Mouse (Mus musculus): ENCODE data around the gene Spc24. TPM values are rescaled to one million over a fixed set of nuclear protein-coding genes. Genes with fewer than 3 reads are reported as not detected.
"Not testable (repeated sequence)": the region's sequence is repeated elsewhere in the genome, so short reads cannot be mapped to it uniquely, and the experiment has no call there.

Gene Spc24
- polyA plus RNA-seq, 2 experiments from 2014 or later = 6.5 to 13.5 TPM

GRCm38 (mm10) chr9:21784517-21785307 is 24.6 kb upstream of the Spc24 start:
- no peak for ATAC-seq

GRCm38 (mm10) chr9:21781657-21782468 is 21.8 kb upstream of the Spc24 start:
- ATAC-seq = no peak

GRCm38 (mm10) chr9:21777726-21778125 is 17.6 kb upstream of the Spc24 start:
- no peak for ATAC-seq

GRCm38 (mm10) chr9:21774353-21774752 is 14.2 kb upstream of the Spc24 start:
- no peak for ATAC-seq

GRCm38 (mm10) chr9:21773396-21773795 is 13.3 kb upstream of the Spc24 start:
- ATAC-seq = not testable (repeated sequence)

GRCm38 (mm10) chr9:21769558-21770183 is 9.6 kb upstream of the Spc24 start:
- no peak for ATAC-seq

- no peak for ATAC-seq
Observed at GRCm38 (mm10) chr9:21768511-21769411, 8.7 kb upstream of the Spc24 start.

GRCm38 (mm10) chr9:21767896-21768295 is 7.8 kb upstream of the Spc24 start:
- no peak for ATAC-seq

- no peak for ATAC-seq
Observed at GRCm38 (mm10) chr9:21764084-21764999, 4.2 kb upstream of the Spc24 start.

- no peak for ATAC-seq
Observed at GRCm38 (mm10) chr9:21762135-21762534, 2.0 kb upstream of the Spc24 start.

GRCm38 (mm10) chr9:21759718-21760117 is 385 bp downstream of the Spc24 start:
- no peak for ATAC-seq

- no peak for ATAC-seq
Observed at GRCm38 (mm10) chr9:21758576-21759529, 1.2 kb downstream of the Spc24 start.

GRCm38 (mm10) chr9:21754516-21755321 is 5.4 kb downstream of the Spc24 start:
- ATAC-seq = no peak

- no peak for ATAC-seq
Observed at GRCm38 (mm10) chr9:21754003-21754402, 6.1 kb downstream of the Spc24 start.

GRCm38 (mm10) chr9:21752252-21752792 is 7.8 kb downstream of the Spc24 start:
- no peak for ATAC-seq

- no peak for ATAC-seq
Observed at GRCm38 (mm10) chr9:21751347-21751746, 8.8 kb downstream of the Spc24 start.

- no peak for ATAC-seq
Observed at GRCm38 (mm10) chr9:21750370-21750769, 9.7 kb downstream of the Spc24 start.

- no peak for ATAC-seq
Observed at GRCm38 (mm10) chr9:21749382-21750118, 10.6 kb downstream of the Spc24 start.

Measured in CD4-positive, CD25-positive, alpha-beta regulatory T cell, adult 4 months (primary cell).